Mouse (Mus musculus) v-Abl transformed pro-B cells (cell line): Measurements from ENCODE around the gene Ifrd2.

ENCODE experiments used
- in situ Hi-C, 2 experiments: fragments of 400-800 bp; cut with MboI; formaldehyde crosslinking; loops; one replicate each; pipeline ENCODE4 v1.15.1; 2025; ENCODE audit not compliant: unreplicated experiment in 2 of 2

Gene Ifrd2

DNA sequence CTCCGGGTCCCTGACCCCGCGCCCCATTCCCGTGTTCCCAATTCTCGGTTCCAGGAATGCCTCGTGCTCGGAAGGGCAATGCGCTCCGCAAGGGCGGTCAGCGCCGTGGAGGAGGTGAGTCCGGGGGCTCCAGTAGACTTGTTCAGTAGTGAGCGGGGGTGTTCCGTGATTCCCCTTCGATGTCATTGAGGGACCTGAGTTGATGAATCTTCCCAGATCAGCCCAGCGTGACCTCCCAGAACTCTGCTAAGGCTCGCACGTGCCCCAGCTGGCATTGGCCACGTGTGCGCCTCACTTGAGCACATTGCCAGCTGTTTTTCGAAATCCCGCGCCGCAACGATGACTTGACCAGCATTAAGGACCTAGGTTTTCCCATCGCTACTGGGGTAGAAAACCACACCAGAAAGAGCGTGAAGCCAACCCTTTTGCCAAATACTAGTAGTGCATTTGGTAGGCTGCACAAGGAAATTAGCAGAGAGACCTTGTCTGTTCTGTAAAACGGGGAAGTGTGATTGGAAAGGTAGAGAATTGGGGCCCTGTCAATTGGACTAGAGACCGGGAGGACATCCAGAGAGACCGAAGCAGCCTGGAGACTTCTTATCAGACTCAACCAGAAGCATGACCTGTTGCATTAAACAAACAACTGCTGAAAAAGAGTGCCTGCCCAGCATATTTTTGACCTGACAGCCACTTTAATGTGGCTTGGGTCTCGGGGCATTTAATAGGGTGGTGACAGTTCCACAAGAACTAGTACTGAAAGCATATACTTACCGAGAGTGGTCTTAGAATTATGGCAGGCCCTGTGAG, 594 bp downstream of the Ifrd2 start:
- in situ Hi-C loops, result no loop called here

DNA sequence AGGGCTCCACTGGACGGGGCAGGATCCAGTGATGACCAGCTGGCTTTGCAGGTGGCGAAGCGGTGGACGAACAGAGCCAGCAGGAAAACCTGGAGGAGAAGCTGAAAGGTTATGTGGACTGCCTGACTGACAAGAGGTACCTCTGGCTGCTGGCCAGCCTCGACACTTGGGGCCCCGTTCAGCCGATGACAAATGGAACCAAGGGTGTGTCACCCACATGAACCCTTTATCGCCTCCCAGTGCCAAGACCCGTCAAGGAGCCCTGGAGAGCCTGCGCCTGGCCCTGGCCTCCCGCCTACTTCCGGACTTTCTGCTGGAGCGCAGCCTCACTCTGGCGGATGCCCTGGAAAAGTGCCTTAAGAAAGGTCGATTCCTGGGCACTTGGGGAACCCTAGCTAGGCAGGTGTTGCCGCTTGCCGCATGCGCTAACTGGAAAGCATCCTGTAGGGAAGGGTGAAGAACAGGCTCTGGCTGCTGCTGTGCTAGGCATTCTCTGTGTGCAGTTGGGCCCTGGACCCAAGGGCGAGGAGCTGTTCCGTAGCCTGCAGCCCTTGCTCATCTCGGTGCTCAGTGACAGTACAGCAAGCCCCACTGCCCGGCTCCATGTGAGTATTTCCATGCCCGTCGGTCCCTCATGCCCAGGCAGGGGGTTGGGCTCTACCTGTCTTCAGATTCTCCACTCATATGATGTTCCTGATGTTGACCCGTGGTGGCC, 2.8 kb downstream of the Ifrd2 start:
- in situ Hi-C loops, result no loop called here

- in situ Hi-C loops, result no loop called here
These were observed 3.3 kb downstream of the Ifrd2 start for GRCm38 (mm10) chr9:107590773-107591060.

DNA sequence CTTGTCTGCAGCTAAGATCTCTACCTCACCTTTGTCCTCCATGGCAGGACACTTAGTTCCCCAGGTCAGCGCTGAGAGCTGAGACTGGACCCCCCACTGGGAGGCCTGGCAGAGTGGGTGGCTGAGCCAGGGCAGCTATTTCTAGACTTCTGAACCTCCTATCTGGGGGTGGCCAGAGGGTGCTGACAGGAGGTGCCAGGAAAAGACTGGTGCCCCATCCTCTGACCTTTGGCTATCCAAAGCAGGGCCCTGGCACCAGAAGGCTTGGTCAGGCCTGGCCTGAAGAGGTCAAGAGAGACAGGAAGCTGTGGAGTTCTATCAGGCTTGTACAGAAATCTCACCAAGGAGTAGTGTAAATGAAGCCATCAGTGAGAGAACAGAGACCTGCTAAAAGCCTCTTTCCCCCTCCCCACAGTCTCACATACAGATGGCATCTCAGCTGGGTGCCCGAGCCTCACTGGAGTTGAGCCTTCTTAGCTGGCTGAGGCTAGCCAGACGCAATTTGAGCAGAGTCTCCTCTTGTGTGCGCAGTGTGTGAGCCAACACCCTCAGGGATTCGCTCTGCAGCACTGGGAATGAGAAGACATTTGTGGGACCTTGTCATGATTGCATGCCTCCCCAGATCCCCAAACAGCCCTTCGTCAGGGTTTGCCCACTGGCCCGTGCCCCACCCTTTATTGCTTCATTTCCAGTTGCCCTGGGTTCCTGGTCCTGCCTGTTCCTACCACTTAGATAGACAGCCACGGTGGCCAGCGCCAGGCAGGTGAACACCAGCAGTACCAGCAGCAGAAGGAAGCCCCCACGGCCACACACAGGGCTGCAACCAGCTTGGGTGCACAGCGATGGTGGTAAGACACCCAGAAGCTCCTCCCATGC, 5.9 kb downstream of the Ifrd2 start:
- in situ Hi-C loops, result no loop called here

DNA sequence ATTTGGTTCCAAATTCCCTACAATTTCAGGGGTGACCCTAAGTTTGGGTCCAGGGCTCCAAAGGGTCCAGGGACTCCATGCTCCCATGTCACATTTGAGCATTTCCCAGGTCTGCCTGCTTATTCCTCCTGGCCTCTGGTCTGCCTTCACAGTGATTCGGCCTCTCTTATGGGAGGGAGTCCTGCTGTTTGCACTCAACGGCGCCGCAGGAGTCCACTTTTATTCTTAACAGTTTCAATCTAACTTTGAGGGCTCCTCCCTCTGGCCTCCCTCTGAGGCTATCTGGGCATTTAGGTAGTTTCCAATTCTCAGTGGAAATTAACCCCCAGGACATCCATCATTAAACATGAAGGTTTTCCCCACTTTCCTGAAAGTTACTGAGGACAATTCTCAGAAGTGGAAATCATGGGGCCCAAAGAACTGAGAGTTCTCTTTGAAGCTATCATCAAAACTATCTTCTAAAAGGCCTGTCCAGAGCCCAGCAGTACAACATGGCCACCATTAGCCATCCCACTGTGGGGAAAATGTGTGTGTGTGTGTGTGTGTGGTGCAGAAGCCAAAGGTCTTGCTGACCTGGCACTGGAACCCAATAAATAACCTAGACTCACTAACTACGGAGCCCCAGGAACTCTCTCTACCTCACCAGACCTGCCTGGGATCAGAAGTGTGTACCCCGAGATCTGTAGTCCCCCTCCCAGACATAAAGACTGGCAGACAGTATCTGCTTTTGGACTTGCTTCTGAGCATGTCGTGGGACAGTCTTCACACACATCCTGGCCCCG, 7.0 kb downstream of the Ifrd2 start:
- in situ Hi-C loops, result loop anchor here (5.0 kb wide), 2 partner anchors 83 to 143 kb away; partner anchors contain the start of gene Gnat1 (in 2 of the 2)

GRCm38 (mm10) chr9:107596619-107597569, 9.5 kb downstream of the Ifrd2 start:
- in situ Hi-C loops, result loop anchor here (5.0 kb wide), 2 partner anchors 80 to 140 kb away; partner anchors contain the start of gene Gnat1 (in 2 of the 2)

- in situ Hi-C loops, result loop anchor here (5.0 kb wide), 2 partner anchors 79 to 139 kb away; partner anchors contain the start of gene Gnat1 (in 2 of the 2)
These were observed 10.9 kb downstream of the Ifrd2 start for GRCm38 (mm10) chr9:107598385-107598784.

DNA sequence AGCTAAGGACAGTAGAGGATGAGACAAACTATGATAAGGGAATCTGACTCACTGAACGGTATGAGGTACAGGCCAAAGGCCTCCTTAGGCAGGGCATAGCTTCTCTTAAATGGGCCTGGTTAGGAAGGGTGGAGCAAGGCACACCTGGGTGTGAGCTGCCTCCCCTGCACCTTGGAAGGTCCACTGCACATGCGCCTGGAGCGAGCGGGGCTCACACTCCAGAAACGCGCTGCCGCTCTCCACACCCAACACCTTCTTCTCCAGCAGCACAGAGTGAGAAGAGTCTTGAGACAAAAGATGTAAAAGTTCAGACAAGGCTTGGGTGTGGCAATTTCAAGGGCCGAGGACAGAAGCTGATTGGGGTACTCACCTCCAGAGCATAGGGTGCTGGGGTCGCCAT, 12.0 kb downstream of the Ifrd2 start:
- in situ Hi-C loops, result loop anchor here (5.0 kb wide), 2 partner anchors 78 to 138 kb away; partner anchors contain the start of gene Gnat1 (in 2 of the 2)

DNA sequence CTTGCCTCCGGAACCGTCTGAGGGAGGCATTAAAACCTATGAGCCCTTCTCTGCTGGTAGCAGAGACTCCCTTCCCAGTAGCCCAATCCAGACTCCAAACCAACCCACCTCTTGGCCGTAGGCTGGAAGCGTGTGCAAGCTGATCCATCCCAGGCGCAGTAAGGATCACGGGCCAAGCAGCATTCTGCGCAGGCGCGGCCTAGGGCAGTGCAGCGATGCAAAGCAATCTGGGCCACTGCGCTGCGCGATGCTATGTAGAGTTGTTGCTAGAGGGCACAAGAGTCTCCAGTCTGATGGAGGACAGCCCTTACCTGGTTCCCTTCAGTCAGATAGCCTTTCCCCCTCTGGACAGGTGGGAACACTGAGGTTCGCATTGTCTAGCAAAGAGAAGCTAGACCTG, 12.4 kb downstream of the Ifrd2 start:
- in situ Hi-C loops, result loop anchor here (5.0 kb wide), 2 partner anchors 77 to 137 kb away; partner anchors contain the start of gene Gnat1 (in 2 of the 2)

GRCm38 (mm10) chr9:107600745-107601144, 13.3 kb downstream of the Ifrd2 start:
- in situ Hi-C loops, result no loop called here

DNA sequence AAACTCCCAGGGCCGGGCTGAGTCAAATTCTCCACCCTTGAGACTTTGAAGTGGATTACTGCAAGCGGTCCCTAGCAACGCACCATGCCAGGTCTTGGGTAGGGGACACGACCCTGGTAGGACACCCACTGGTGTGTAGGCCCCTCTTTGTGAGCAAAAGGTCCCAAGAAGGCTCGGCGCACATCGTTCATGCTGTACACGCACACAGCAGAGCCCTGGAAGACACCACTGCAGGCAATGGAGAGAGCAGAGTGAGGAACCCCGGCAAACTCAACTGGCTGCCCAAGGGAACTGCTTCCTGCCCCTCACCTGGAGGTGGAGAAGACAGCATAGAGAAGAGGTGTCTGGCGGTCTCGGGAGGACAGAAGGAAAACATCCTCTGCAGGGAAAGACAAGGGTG, 13.8 kb downstream of the Ifrd2 start:
- in situ Hi-C loops, result no loop called here

GRCm38 (mm10) chr9:107602068-107602648, 14.7 kb downstream of the Ifrd2 start:
- in situ Hi-C loops, result no loop called here

DNA sequence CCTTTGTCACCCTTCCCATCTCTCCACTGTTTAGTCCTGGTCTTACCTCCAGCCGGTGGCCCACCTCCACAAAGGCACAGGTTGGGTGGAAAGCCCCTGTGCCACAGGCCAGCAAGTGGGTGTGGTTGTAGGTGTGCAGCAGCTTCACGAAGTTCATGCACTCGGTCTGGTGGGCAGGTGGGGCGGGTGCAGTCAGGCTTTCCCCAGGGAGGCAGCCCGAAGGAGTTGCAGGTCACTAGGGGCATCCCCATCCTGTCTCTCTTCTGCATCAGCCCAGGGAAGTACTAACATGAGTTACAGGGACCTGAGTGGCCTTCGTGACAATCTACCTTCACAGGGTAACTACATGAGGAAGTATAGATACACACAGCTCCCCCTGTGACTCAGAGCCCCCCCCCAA, 15.8 kb downstream of the Ifrd2 start:
- in situ Hi-C loops, result no loop called here

GRCm38 (mm10) chr9:107605041-107605661, 17.7 kb downstream of the Ifrd2 start:
- in situ Hi-C loops, result loop anchor here (5.0 kb wide), 2 partner anchors 37 to 132 kb away; no protein-coding TSS in a partner anchor

DNA sequence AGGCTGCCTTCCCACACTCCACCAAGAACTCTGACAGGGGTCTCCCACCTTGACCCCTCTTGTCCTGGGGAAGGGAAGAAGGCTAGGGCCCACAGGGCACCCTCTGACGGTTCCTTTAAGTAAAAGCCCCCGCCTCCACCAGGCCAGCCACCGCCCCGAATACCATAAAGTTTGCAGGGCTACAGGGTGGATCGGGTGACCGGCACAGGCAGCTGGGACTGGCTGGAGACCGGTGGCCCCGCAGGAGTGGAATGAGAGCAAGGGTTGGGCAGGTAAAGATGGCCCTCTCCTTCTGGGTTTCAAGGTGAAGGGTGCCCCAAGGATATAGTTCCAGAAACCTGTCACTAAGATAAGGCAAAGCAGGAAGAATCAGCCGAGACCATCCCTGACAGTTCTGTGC, 19.1 kb downstream of the Ifrd2 start:
- in situ Hi-C loops, result loop anchor here (5.0 kb wide), 2 partner anchors 36 to 131 kb away; no protein-coding TSS in a partner anchor

DNA sequence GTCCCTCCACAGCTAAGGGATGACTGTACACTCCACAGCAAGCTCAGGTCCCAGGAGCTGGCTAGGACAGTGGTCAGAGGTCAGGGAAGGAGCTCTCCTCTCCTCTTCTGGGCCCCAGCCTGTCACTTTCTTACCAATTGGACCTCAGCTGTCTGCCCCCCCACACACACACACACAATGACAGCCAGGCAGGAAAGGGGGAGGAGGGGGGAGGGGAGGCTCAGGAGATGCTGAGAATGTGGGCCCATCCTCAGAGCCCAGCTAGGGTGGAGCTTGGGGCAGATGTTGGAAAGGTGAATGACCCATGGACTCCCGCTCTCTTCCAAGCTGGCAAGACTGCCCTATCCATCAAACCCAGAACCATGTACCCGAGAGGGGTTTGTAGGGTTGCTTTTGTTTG, 19.6 kb downstream of the Ifrd2 start:
- in situ Hi-C loops, result loop anchor here (5.0 kb wide), 2 partner anchors 35 to 130 kb away; no protein-coding TSS in a partner anchor

DNA sequence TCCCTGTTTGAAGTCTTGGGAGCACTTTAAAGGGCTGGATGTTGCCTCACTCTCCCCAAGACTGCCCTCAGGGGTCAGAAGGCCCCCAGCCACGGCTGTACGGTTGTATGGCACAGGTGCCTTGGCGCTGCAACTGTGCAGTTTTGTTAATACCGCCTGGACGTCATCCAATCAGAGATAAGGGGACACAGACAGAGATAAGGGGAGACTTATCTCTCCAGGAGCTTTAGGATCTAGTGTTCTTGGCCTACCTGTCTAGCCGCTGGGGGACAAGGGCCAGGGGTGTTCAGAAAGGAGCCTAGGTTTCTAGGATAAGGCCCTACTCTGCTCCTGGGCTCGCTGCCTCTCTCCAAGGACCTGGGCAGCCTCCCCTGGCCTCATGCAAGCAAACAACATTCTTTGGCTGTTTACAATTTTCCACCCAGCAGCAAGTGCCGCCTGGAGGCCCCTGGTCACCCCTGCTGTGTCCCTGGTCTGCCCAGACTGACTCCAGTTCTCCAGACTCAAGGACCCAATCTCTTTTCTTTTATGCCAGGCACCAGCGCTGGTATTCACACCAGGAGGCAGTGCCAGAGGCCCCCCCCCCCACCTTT, 20.3 kb downstream of the Ifrd2 start:
- in situ Hi-C loops, result loop anchor here (5.0 kb wide), 2 partner anchors 35 to 130 kb away; no protein-coding TSS in a partner anchor
